Mouse (Mus musculus): ENCODE data around the gene Sh3tc1. TPM values are rescaled to one million over a fixed set of nuclear protein-coding genes. Genes with fewer than 3 reads are reported as not detected.

Gene Sh3tc1
- 4.2 and 11.3 TPM in 2 replicates for polyA plus RNA-seq (2014; fragmentation: Nextera tagmentation; extraction: Ambion mirVana)

- peaks cover 8% of the 10 kb centered on the region; the same call in 1 of the 2 replicates for H3K4me1 ChIP-seq (ENCODE audit: control insufficient read depth, insufficient read depth, low read length)
- H3K27me3 ChIP-seq (ENCODE audit: control insufficient read depth, insufficient read depth, low read length), result 0 out of 2 replicates have a peak, but pooled peaks cover 3% of the 10 kb centered on the region
- peak; percentile 65; the same call in 1 of the 2 replicates for ATAC-seq (ENCODE audit: low FRiP score, low TSS enrichment)
- H3K9me3 ChIP-seq (ENCODE audit: control insufficient read depth, low read length), result no peaks in the 10 kb centered on the region
- 0 out of 2 replicates have a peak within 1 kb of the TSS, but pooled peaks have one; percentile 22 for H3K4me2 ChIP-seq (replicated peaks; ENCODE audit: low read depth, low read length)
- H3K27ac ChIP-seq (ENCODE audit: low read depth, low read length), result peak within 1 kb of the TSS; percentile 48
- 24% methylated on average over 10 of the region's 10 CpGs for WGBS
- no peak within 1 kb of the TSS for H3K4me3 ChIP-seq (ENCODE audit: low read length)
- H3K36me3 ChIP-seq (ENCODE audit: control insufficient read depth, insufficient read depth, low read length), result no peaks in the 10 kb centered on the region
- 0 out of 2 replicates have a peak within 1 kb of the TSS, but pooled peaks have one; percentile 18 for H3K9ac ChIP-seq (ENCODE audit: low read depth, low read length)
These were observed at the start of gene Sh3tc1 for GRCm38 (mm10) chr5:35739536-35740278. Sh3tc1 (minus strand) TSS chr5:35739987.

- no peak overlapping the region for H3K4me2 ChIP-seq (replicated peaks; ENCODE audit: low read depth, low read length)
- H3K9ac ChIP-seq (ENCODE audit: low read depth, low read length), result no peak overlapping the region
- no peak overlapping the region for H3K4me3 ChIP-seq (ENCODE audit: low read length)
- 66% methylated on average over 6 of the region's 6 CpGs for WGBS
- H3K9me3 ChIP-seq (ENCODE audit: control insufficient read depth, low read length), result no peaks in the 10 kb centered on the region
- no peak overlapping the region for H3K27ac ChIP-seq (ENCODE audit: low read depth, low read length)
- no peaks in the 10 kb centered on the region for H3K27me3 ChIP-seq (ENCODE audit: control insufficient read depth, insufficient read depth, low read length)
- no peaks in the 10 kb centered on the region for H3K4me1 ChIP-seq (ENCODE audit: control insufficient read depth, insufficient read depth, low read length)
- H3K36me3 ChIP-seq (ENCODE audit: control insufficient read depth, insufficient read depth, low read length), result no peaks in the 10 kb centered on the region
- no peak for ATAC-seq (ENCODE audit: low FRiP score, low TSS enrichment)
These were observed 48.9 kb upstream of the Sh3tc1 start for GRCm38 (mm10) chr5:35788719-35789118.

GRCm38 (mm10) chr5:35787847-35788246 is 48.1 kb upstream of the Sh3tc1 start:
- no peak overlapping the region for H3K4me3 ChIP-seq (ENCODE audit: low read length)
- no peak for ATAC-seq (ENCODE audit: low FRiP score, low TSS enrichment)
- H3K27ac ChIP-seq (ENCODE audit: low read depth, low read length), result no peak overlapping the region
- H3K27me3 ChIP-seq (ENCODE audit: control insufficient read depth, insufficient read depth, low read length), result no peaks in the 10 kb centered on the region
- no peak overlapping the region for H3K4me2 ChIP-seq (replicated peaks; ENCODE audit: low read depth, low read length)
- 84% methylated on average over 12 of the region's 12 CpGs for WGBS
- H3K4me1 ChIP-seq (ENCODE audit: control insufficient read depth, insufficient read depth, low read length), result no peaks in the 10 kb centered on the region
- H3K9ac ChIP-seq (ENCODE audit: low read depth, low read length), result no peak overlapping the region
- no peaks in the 10 kb centered on the region for H3K36me3 ChIP-seq (ENCODE audit: control insufficient read depth, insufficient read depth, low read length)
- no peaks in the 10 kb centered on the region for H3K9me3 ChIP-seq (ENCODE audit: control insufficient read depth, low read length)

- no peak overlapping the region for H3K9ac ChIP-seq (ENCODE audit: low read depth, low read length)
- 60% methylated on average over 7 of the region's 7 CpGs for WGBS
- H3K4me1 ChIP-seq (ENCODE audit: control insufficient read depth, insufficient read depth, low read length), result no peaks in the 10 kb centered on the region
- no peak for ATAC-seq (ENCODE audit: low FRiP score, low TSS enrichment)
- no peaks in the 10 kb centered on the region for H3K27me3 ChIP-seq (ENCODE audit: control insufficient read depth, insufficient read depth, low read length)
- H3K9me3 ChIP-seq (ENCODE audit: control insufficient read depth, low read length), result 0 out of 2 replicates have a peak, but pooled peaks cover 3% of the 10 kb centered on the region
- no peaks in the 10 kb centered on the region for H3K36me3 ChIP-seq (ENCODE audit: control insufficient read depth, insufficient read depth, low read length)
- no peak overlapping the region for H3K4me2 ChIP-seq (replicated peaks; ENCODE audit: low read depth, low read length)
- no peak overlapping the region for H3K27ac ChIP-seq (ENCODE audit: low read depth, low read length)
- no peak overlapping the region for H3K4me3 ChIP-seq (ENCODE audit: low read length)
These were observed 46.1 kb upstream of the Sh3tc1 start for GRCm38 (mm10) chr5:35785853-35786252.

GRCm38 (mm10) chr5:35782648-35783180 is 42.9 kb upstream of the Sh3tc1 start:
- no peaks in the 10 kb centered on the region for H3K4me1 ChIP-seq (ENCODE audit: control insufficient read depth, insufficient read depth, low read length)
- WGBS, result 54% methylated on average over 10 of the region's 10 CpGs
- no peaks in the 10 kb centered on the region for H3K27me3 ChIP-seq (ENCODE audit: control insufficient read depth, insufficient read depth, low read length)
- ATAC-seq (ENCODE audit: low FRiP score, low TSS enrichment), result no peak
- H3K36me3 ChIP-seq (ENCODE audit: control insufficient read depth, insufficient read depth, low read length), result no peaks in the 10 kb centered on the region
- no peak overlapping the region for H3K4me2 ChIP-seq (replicated peaks; ENCODE audit: low read depth, low read length)
- H3K27ac ChIP-seq (ENCODE audit: low read depth, low read length), result no peak overlapping the region
- no peak overlapping the region for H3K9ac ChIP-seq (ENCODE audit: low read depth, low read length)
- H3K9me3 ChIP-seq (ENCODE audit: control insufficient read depth, low read length), result 0 out of 2 replicates have a peak, but pooled peaks cover 3% of the 10 kb centered on the region
- H3K4me3 ChIP-seq (ENCODE audit: low read length), result no peak overlapping the region

DNA sequence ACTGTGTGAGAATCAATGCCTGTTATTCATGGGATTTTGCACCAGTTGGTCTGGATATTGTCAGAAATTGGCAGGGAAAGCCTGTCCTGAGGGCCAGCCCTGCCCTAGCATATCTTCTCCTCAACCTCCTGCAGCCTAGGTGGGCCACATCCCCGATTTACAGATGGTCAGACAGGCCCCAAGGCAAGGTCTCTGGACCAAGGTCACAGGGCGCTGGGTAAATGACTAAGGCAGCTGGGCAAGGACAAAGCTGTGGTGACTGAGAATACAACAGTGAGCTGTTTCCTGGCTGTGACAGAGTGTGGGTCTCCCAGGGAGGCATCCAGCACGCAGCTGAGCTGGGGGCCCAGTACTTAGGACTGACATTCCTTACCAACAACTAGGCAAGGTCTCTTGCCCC is 41.3 kb upstream of the Sh3tc1 start:
- Histone ChIP-seq H3K27me3 (ENCODE audit: control insufficient read depth, insufficient read depth, low read length) (no peaks in the 10 kb centered on the region), H3K9ac (ENCODE audit: low read depth, low read length) (no peak overlapping the region), H3K36me3 (ENCODE audit: control insufficient read depth, insufficient read depth, low read length) (no peaks in the 10 kb centered on the region), H3K4me1 (ENCODE audit: control insufficient read depth, insufficient read depth, low read length) (no peaks in the 10 kb centered on the region), H3K27ac (ENCODE audit: low read depth, low read length) (no peak overlapping the region), H3K9me3 (ENCODE audit: control insufficient read depth, low read length) (0 out of 2 replicates have a peak, but pooled peaks cover 3% of the 10 kb centered on the region), H3K4me2 (replicated peaks; ENCODE audit: low read depth, low read length) (no peak overlapping the region), H3K4me3 (ENCODE audit: low read length) (no peak overlapping the region)
- no peak for ATAC-seq (ENCODE audit: low FRiP score, low TSS enrichment)
- 70% methylated on average over 3 of the region's 3 CpGs for WGBS

DNA sequence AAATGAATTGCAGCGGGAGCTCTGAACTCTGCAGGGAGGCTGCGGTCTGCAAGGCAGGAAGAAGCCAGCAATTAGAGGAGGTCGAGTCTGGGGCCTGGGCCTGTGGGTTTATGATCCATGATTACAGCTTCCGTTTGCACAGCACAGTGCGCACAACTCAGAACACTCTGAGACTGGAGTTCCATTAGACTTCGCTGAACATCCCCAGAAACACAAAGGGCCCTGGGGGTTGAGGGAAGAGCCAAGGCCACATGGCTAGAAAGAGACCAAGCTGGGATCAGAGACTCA is 34.3 kb upstream of the Sh3tc1 start:
- Histone ChIP-seq H3K4me1 (ENCODE audit: control insufficient read depth, insufficient read depth, low read length) (peaks cover 10% of the 10 kb centered on the region), H3K4me3 (ENCODE audit: low read length) (no peak overlapping the region), H3K36me3 (ENCODE audit: control insufficient read depth, insufficient read depth, low read length) (no peaks in the 10 kb centered on the region), H3K9ac (ENCODE audit: low read depth, low read length) (no peak overlapping the region), H3K27me3 (ENCODE audit: control insufficient read depth, insufficient read depth, low read length) (no peaks in the 10 kb centered on the region), H3K9me3 (ENCODE audit: control insufficient read depth, low read length) (no peaks in the 10 kb centered on the region), H3K27ac (ENCODE audit: low read depth, low read length) (no peak overlapping the region), H3K4me2 (replicated peaks; ENCODE audit: low read depth, low read length) (no peak overlapping the region)
- 10% methylated on average over 6 of the region's 6 CpGs for WGBS
- peak; percentile 66 for ATAC-seq (ENCODE audit: low FRiP score, low TSS enrichment)

DNA sequence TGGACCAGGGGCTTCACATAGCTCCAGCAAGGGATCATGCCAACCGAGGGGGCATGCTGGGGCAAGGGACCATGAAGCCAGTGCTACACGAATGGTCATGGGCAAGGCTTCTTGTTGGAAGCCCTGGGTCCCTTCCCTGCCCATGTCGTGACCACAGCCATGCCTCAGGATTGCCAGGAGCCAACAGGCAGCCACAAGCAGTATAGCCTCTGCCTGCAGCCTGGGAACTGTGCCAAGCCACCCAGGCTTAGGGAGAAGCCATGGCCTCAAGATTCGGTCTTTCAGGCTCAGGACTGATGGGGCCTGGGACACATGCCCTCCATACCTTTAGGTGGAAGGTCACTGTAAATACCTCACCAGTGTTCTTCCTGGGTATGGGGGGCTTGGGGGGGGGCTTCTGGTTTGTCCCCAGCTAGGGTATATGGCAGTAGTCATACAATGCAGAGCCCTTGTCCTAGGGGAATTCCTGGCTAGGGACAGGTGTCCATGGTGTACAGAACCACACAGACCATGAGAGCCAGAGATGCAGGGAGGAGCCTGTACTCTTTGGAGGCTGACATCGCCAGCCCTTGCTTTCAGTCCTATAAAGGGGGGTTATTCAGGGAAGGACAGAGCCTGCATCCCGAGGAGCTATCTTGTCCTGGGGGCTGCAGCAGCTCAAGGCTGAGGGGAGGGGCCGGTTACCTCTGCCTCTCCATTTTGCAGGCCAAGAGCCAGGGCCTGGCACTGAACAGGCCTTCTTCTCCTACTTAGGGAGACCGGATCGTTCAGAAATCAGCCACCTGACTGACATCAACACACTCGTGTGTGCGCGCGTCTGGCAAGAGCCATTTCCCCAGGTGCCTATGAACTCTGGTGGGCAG is 33.7 kb upstream of the Sh3tc1 start:
- no peak overlapping the region for H3K27ac ChIP-seq (ENCODE audit: low read depth, low read length)
- no peak overlapping the region for H3K9ac ChIP-seq (ENCODE audit: low read depth, low read length)
- peak; percentile 25 for ATAC-seq (ENCODE audit: low FRiP score, low TSS enrichment)
- no peak overlapping the region for H3K4me2 ChIP-seq (replicated peaks; ENCODE audit: low read depth, low read length)
- WGBS, result 44% methylated on average over 13 of the region's 13 CpGs
- H3K4me3 ChIP-seq (ENCODE audit: low read length), result no peak overlapping the region
- no peaks in the 10 kb centered on the region for H3K27me3 ChIP-seq (ENCODE audit: control insufficient read depth, insufficient read depth, low read length)
- no peaks in the 10 kb centered on the region for H3K9me3 ChIP-seq (ENCODE audit: control insufficient read depth, low read length)
- H3K36me3 ChIP-seq (ENCODE audit: control insufficient read depth, insufficient read depth, low read length), result no peaks in the 10 kb centered on the region
- peaks cover 10% of the 10 kb centered on the region for H3K4me1 ChIP-seq (ENCODE audit: control insufficient read depth, insufficient read depth, low read length)

Data from kidney, embryonic 14.5 days (tissue).